In the genomic region with DNA sequence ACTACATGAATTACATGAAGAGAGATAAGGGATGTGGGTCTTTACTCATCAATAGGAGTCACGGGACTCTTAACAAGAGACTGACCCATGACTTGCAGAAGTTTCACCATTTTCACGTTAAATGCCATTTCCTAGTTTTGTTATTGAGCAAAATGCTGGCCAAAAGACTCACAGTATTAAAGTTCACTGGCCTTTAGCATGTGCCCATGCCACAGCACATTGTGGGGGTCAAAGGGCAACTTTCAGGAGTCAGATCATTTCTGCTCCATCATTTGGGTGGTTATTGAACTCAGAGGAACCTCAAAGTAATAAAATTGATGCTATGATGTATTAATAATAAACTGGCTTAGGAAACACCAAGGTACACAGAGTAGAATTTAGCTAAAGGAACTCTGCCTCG, we compare ENCODE assay signal across 26 mouse cellular contexts. TPM values are rescaled to one million over a fixed set of nuclear protein-coding genes. Genes with fewer than 3 reads are reported as not detected.
DNase-seq lines count a peak whose midpoint lies in the region; ATAC-seq lines count a peak whose summit lies in the region.
"Had no signal": no experiment of that assay in that cellular context is flagged by ENCODE, and none has a peak within 500 bp of the region (broad histone marks: within the 10 kb centered on the region; RNA-seq: fewer than 3 reads in every experiment).

No protein-coding gene starts in this region.

- no peaks in the 10 kb centered on the region for H3K9me3 ChIP-seq in liver, embryonic 12.5 days (replicated peaks)
- no peaks in the 10 kb centered on the region for H3K9me3 ChIP-seq in midbrain, embryonic 11.5 days (ENCODE audit: control insufficient read depth, low read length)
- H3K9me3 ChIP-seq in midbrain, embryonic 14.5 days (ENCODE audit: control insufficient read depth, low read length), result no peaks in the 10 kb centered on the region
- H3K9me3 ChIP-seq: forebrain, embryonic 10.5 days; forebrain, embryonic 13.5 days; heart, embryonic 12.5 days; heart, embryonic 15.5 days; hindbrain, embryonic 10.5 days; hindbrain, embryonic 13.5 days had no signal

- peaks cover 53% of the 10 kb centered on the region for H3K4me1 ChIP-seq in liver, embryonic 12.5 days
- H3K4me1 ChIP-seq in midbrain, embryonic 11.5 days (ENCODE audit: control insufficient read depth, insufficient read depth, low read length), result peaks cover 19% of the 10 kb centered on the region
- peaks cover 8% of the 10 kb centered on the region; the same call in 1 of the 2 replicates for H3K4me1 ChIP-seq in midbrain, embryonic 14.5 days (ENCODE audit: control insufficient read depth, insufficient read depth, low read length)

- H3K9ac ChIP-seq in liver, embryonic 12.5 days, result peak overlapping the region; percentile 24; the same call in 1 of the 2 replicates
- no peak overlapping the region for H3K9ac ChIP-seq in midbrain, embryonic 11.5 days (ENCODE audit: low read length)
- H3K9ac ChIP-seq in midbrain, embryonic 14.5 days (replicated peaks; ENCODE audit: low read length), result no peak overlapping the region
- H3K9ac ChIP-seq: forebrain, embryonic 13.5 days; heart, embryonic 15.5 days; hindbrain, embryonic 13.5 days had no signal

- no peak overlapping the region for H3K4me3 ChIP-seq in liver, embryonic 12.5 days
- H3K4me3 ChIP-seq in midbrain, embryonic 11.5 days (ENCODE audit: low read depth, low read length), result no peak overlapping the region
- no peak overlapping the region for H3K4me3 ChIP-seq in midbrain, embryonic 14.5 days (replicated peaks; ENCODE audit: low read depth, low read length)
- H3K4me3 ChIP-seq: forebrain, embryonic 10.5 days; forebrain, embryonic 13.5 days; heart, embryonic 12.5 days; heart, embryonic 15.5 days; hindbrain, embryonic 10.5 days; hindbrain, embryonic 13.5 days had no signal

- H3K4me2 ChIP-seq in liver, embryonic 12.5 days, result no peak overlapping the region
- no peak overlapping the region for H3K4me2 ChIP-seq in midbrain, embryonic 11.5 days
- H3K4me2 ChIP-seq in midbrain, embryonic 14.5 days (ENCODE audit: low read length), result no peak overlapping the region
- H3K4me2 ChIP-seq: forebrain, embryonic 13.5 days; heart, embryonic 12.5 days; heart, embryonic 15.5 days; hindbrain, embryonic 13.5 days had no signal

- no peaks in the 10 kb centered on the region for H3K36me3 ChIP-seq in liver, embryonic 12.5 days
- no peaks in the 10 kb centered on the region for H3K36me3 ChIP-seq in midbrain, embryonic 11.5 days (ENCODE audit: control insufficient read depth, insufficient read depth, low read length)
- H3K36me3 ChIP-seq in midbrain, embryonic 14.5 days (ENCODE audit: control insufficient read depth, insufficient read depth, low read length), result no peaks in the 10 kb centered on the region
- H3K36me3 ChIP-seq: forebrain, embryonic 10.5 days; heart, embryonic 12.5 days; heart, embryonic 15.5 days; hindbrain, embryonic 10.5 days; hindbrain, embryonic 13.5 days had no signal

- 65% methylated on average over 3 of the region's 3 CpGs for WGBS in liver, embryonic 12.5 days (ENCODE audit: insufficient replicate concordance)
- WGBS in midbrain, embryonic 11.5 days, result 95% methylated on average over 3 of the region's 3 CpGs
- 93% methylated on average over 3 of the region's 3 CpGs for WGBS in midbrain, embryonic 14.5 days

- no peak for ATAC-seq in liver, embryonic 12.5 days
- ATAC-seq in midbrain, embryonic 11.5 days (ENCODE audit: low FRiP score), result no peak
- ATAC-seq in midbrain, embryonic 14.5 days (ENCODE audit: low FRiP score, low TSS enrichment), result no peak
- ATAC-seq: activated CD4-positive, CD25-positive, alpha-beta regulatory T cell, adult 4 months; forebrain, embryonic 13.5 days; forebrain, embryonic 16.5 days had no signal

- no peak overlapping the region for H3K27ac ChIP-seq in liver, embryonic 12.5 days
- H3K27ac ChIP-seq in midbrain, embryonic 11.5 days (ENCODE audit: low read depth, low read length), result no peak overlapping the region
- no peak overlapping the region for H3K27ac ChIP-seq in midbrain, embryonic 14.5 days (replicated peaks; ENCODE audit: low read depth, low read length)
- H3K27ac ChIP-seq: forebrain, embryonic 10.5 days; forebrain, embryonic 13.5 days; heart, embryonic 15.5 days; hindbrain, embryonic 10.5 days; hindbrain, embryonic 13.5 days had no signal

- DNase-seq in heart, adult 11 months, result peak; percentile 9
- no peak for DNase-seq in heart, adult 8-10 months (ENCODE audit: low spot score)
- DNase-seq in kidney, adult 9 months, result peak; percentile 70
- DNase-seq in kidney, adult 18-20 months, result no peak
- no peak for DNase-seq in liver
- peak; percentile 51 for DNase-seq in midbrain, embryonic 11.5 days (ENCODE audit: low spot score, missing footprints)
- DNase-seq in midbrain, embryonic 14.5 days, result no peak
- DNase-seq: adrenal gland, adult 8-10 months; adrenal gland, postnatal 25 days; cerebellum, adult 11-12 months; cerebellum, adult 8-10 months; cerebellum, postnatal 14 days; gastrocnemius, postnatal 10 days; gastrocnemius, postnatal 36 days; heart, postnatal 10 days; heart, postnatal 36 days had no signal

- no peaks in the 10 kb centered on the region for H3K27me3 ChIP-seq in liver, embryonic 12.5 days (replicated peaks)
- no peaks in the 10 kb centered on the region for H3K27me3 ChIP-seq in midbrain, embryonic 11.5 days (ENCODE audit: control insufficient read depth, insufficient read depth, low read length)
- no peaks in the 10 kb centered on the region for H3K27me3 ChIP-seq in midbrain, embryonic 14.5 days (ENCODE audit: control insufficient read depth, insufficient read depth, low read length)
- H3K27me3 ChIP-seq: forebrain, embryonic 13.5 days; heart, embryonic 12.5 days; heart, embryonic 15.5 days; hindbrain, embryonic 13.5 days had no signal

RNA-seq across cellular contexts. Expression of a gene that starts 36.8 kb away (rescaled TPM):
- total RNA-seq in heart, adult 8-10 months (2022), result under 1 TPM in 1 of 4 experiments, not detected in 3; 0.17 TPM
- polyA plus RNA-seq in liver, embryonic 12.5 days (2016; fragmentation: Nextera tagmentation; extraction: Ambion mirVana), result 0.19 and 0.42 TPM in 2 replicates
- polyA plus RNA-seq in midbrain, embryonic 11.5 days (2014; fragmentation: Nextera tagmentation; extraction: Ambion mirVana), result 3.7 and 5.1 TPM in 2 replicates
- 11.8 and 13.7 TPM in 2 replicates for polyA plus RNA-seq in midbrain, embryonic 14.5 days (2014; fragmentation: Nextera tagmentation; extraction: Ambion mirVana)
- total RNA-seq: adrenal gland, postnatal 25 days; gastrocnemius, postnatal 36 days; granulocyte monocyte progenitor cell, adult 5-6 weeks; heart, postnatal 36 days had no signal
- polyA plus RNA-seq: activated CD4-positive, CD25-positive, alpha-beta regulatory T cell, adult 4 months had no signal

RNA-seq across cellular contexts. Expression of a gene that starts 37.2 kb away (rescaled TPM):
- total RNA-seq in heart, adult 8-10 months (2022), result 10 to 100 TPM in 3 of 4 experiments, 1 to 10 TPM in 1; 9.8 to 13.4 (median 11.0) TPM
- 73.6 and 74.7 TPM in 2 replicates for polyA plus RNA-seq in liver, embryonic 12.5 days (2016; fragmentation: Nextera tagmentation; extraction: Ambion mirVana)
- polyA plus RNA-seq in midbrain, embryonic 11.5 days (2014; fragmentation: Nextera tagmentation; extraction: Ambion mirVana), result 78.1 and 89.3 TPM in 2 replicates
- polyA plus RNA-seq in midbrain, embryonic 14.5 days (2014; fragmentation: Nextera tagmentation; extraction: Ambion mirVana), result 38.5 and 38.6 TPM in 2 replicates

Comparison
In these comparisons a context has a peak if more than half of its experiments do, and no peak if none do; other contexts are left out.
1. DNase-seq: peak in heart, adult 11 months (single experiment), kidney, adult 9 months (single experiment) and midbrain, embryonic 11.5 days (single experiment); none in heart, adult 8-10 months (single experiment), kidney, adult 18-20 months (single experiment), liver (single experiment) and midbrain, embryonic 14.5 days (single experiment).